Mouse (Mus musculus): ENCODE data around the gene Itgb6.

- no peak for TF ChIP-seq CTCF (IDR thresholded peaks at IDR 0.05; ENCODE audit: extremely low read depth, insufficient read length, insufficient replicate concordance, low read depth, low read length)
- no peak for TF ChIP-seq POLR2A (IDR thresholded peaks at IDR 0.05; ENCODE audit: low read depth, low read length)
Measured at GRCm38 (mm10) chr2:60671215-60671614, 51.2 kb downstream of the Itgb6 start.

Measured in small intestine, adult 2 months (tissue).